Mouse (Mus musculus) gastrocnemius, adult 18-20 months (tissue): ENCODE results near the gene Zfp277. TPM values are rescaled to one million over a fixed set of nuclear protein-coding genes. Genes with fewer than 3 reads are reported as not detected.

Experiments used
- DNase-seq: peaks from one replicate; pipeline ENCODE4 v3.0.0; 2021; ENCODE audit warnings: low spot score
- long read RNA-seq, 2 experiments: library from polyadenylated mRNA; stranded (forward); transcript quantifications; one replicate each; pipeline ENCODE4 v2.0.0; 2021
- total RNA-seq, 2 experiments: library from RNA; stranded (reverse); gene quantifications; 2 replicates each; pipeline ENCODE4 v1.2.3; 2021

Gene Zfp277
- total RNA-seq: 1 to 10 TPM; 8.0 to 9.1 TPM
- long read RNA-seq, experiment 1, transcript Zfp277-201 (12 exons, 2,188 nt): major isoform, 11 of 14 reads
- long read RNA-seq, experiment 1, partial matches to known transcripts: 0 of 14 reads
- long read RNA-seq, experiment 1, other reads (novel, unspliced or antisense): 3 of 14 reads
- long read RNA-seq, experiment 2, transcript Zfp277-201 (12 exons, 2,188 nt): major isoform, 6 of 10 reads
- long read RNA-seq, experiment 2, partial matches to known transcripts: 0 of 10 reads
- long read RNA-seq, experiment 2, other reads (novel, unspliced or antisense): 4 of 10 reads

- DNase-seq: peak; percentile 99
Observed at GRCm38 (mm10) chr12:40445648-40446449, at the start of gene Zfp277, which contains the start of gene Dock4. Gene Zfp277 (minus strand): TSS chr12:40445902. Gene Dock4 (plus strand): TSS chr12:40445952.

GRCm38 (mm10) chr12:40486047-40486837 is 40.5 kb upstream of the Zfp277 start:
- no peak for DNase-seq

GRCm38 (mm10) chr12:40485210-40485609 is 39.5 kb upstream of the Zfp277 start:
- no peak for DNase-seq

GRCm38 (mm10) chr12:40484224-40484623 is 38.5 kb upstream of the Zfp277 start:
- DNase-seq: no peak

- no peak for DNase-seq
Observed at GRCm38 (mm10) chr12:40477621-40478452, 32.1 kb upstream of the Zfp277 start.

GRCm38 (mm10) chr12:40473709-40474108 is 28.0 kb upstream of the Zfp277 start:
- DNase-seq: no peak

- no peak for DNase-seq
Observed at GRCm38 (mm10) chr12:40471649-40472399, 26.1 kb upstream of the Zfp277 start.

- DNase-seq: no peak
Observed at GRCm38 (mm10) chr12:40469009-40469408, 23.3 kb upstream of the Zfp277 start.

- DNase-seq: no peak
Observed at GRCm38 (mm10) chr12:40468235-40468634, 22.5 kb upstream of the Zfp277 start.

- peak; percentile 62 for DNase-seq
Observed at GRCm38 (mm10) chr12:40464282-40464681, 18.6 kb upstream of the Zfp277 start.

- no peak for DNase-seq
Observed at GRCm38 (mm10) chr12:40463828-40464227, 18.1 kb upstream of the Zfp277 start.

GRCm38 (mm10) chr12:40462693-40463235 is 17.1 kb upstream of the Zfp277 start:
- DNase-seq: no peak

- DNase-seq: no peak
Observed at GRCm38 (mm10) chr12:40459673-40460265, 14.1 kb upstream of the Zfp277 start.

GRCm38 (mm10) chr12:40458977-40459376 is 13.3 kb upstream of the Zfp277 start:
- no peak for DNase-seq

- DNase-seq: no peak
Observed at GRCm38 (mm10) chr12:40456517-40456916, 10.8 kb upstream of the Zfp277 start.

- DNase-seq: no peak
Observed at GRCm38 (mm10) chr12:40449119-40449795, 3.6 kb upstream of the Zfp277 start.

GRCm38 (mm10) chr12:40447561-40448355 is 2.1 kb upstream of the Zfp277 start:
- DNase-seq: no peak
